Mouse (Mus musculus) right cerebral cortex, postnatal 4 days (tissue): ENCODE results near the gene Rps2.

Experiments used
- DNase-seq: peaks from one replicate; pipeline ENCODE4 v3.0.0-alpha.2; 2022

Gene Rps2

GRCm38 (mm10) chr17:24734513-24734912 is 16.6 kb downstream of the Rps2 start:
- DNase-seq, result no peak

GRCm38 (mm10) chr17:24735446-24735845 is 17.5 kb downstream of the Rps2 start:
- no peak for DNase-seq

GRCm38 (mm10) chr17:24736330-24737051 is 18.6 kb downstream of the Rps2 start, which contains the start of gene Msrb1:
Gene Msrb1 (plus strand): TSS chr17:24736642.
- peak; percentile 80 for DNase-seq

- no peak for DNase-seq
Observed at GRCm38 (mm10) chr17:24737135-24737810, 19.4 kb downstream of the Rps2 start.

GRCm38 (mm10) chr17:24738238-24738637 is 20.3 kb downstream of the Rps2 start:
- DNase-seq, result no peak

- DNase-seq, result no peak
Observed at GRCm38 (mm10) chr17:24739926-24740325, 22.0 kb downstream of the Rps2 start.

GRCm38 (mm10) chr17:24742307-24742706 is 24.4 kb downstream of the Rps2 start:
- no peak for DNase-seq

GRCm38 (mm10) chr17:24743896-24744295 is 26.0 kb downstream of the Rps2 start:
- DNase-seq, result no peak

- no peak for DNase-seq
Observed at GRCm38 (mm10) chr17:24744381-24744780, 26.5 kb downstream of the Rps2 start.

- peak; percentile 82 for DNase-seq
Observed at GRCm38 (mm10) chr17:24745526-24746497, 27.9 kb downstream of the Rps2 start.

GRCm38 (mm10) chr17:24746986-24747385 is 29.1 kb downstream of the Rps2 start:
- DNase-seq, result no peak

GRCm38 (mm10) chr17:24751528-24751927 is 33.6 kb downstream of the Rps2 start:
- DNase-seq, result no peak

GRCm38 (mm10) chr17:24752415-24753394 is 34.8 kb downstream of the Rps2 start, which contains the start of gene Hs3st6:
Gene Hs3st6 (plus strand): TSS chr17:24752988.
- DNase-seq, result no peak

- no peak for DNase-seq
Observed at GRCm38 (mm10) chr17:24757394-24757793, 39.5 kb downstream of the Rps2 start.

GRCm38 (mm10) chr17:24761121-24761520 is 43.2 kb downstream of the Rps2 start:
- no peak for DNase-seq

GRCm38 (mm10) chr17:24765016-24765905 is 47.3 kb downstream of the Rps2 start:
- DNase-seq, result no peak

GRCm38 (mm10) chr17:24766266-24766875 is 48.5 kb downstream of the Rps2 start:
- no peak for DNase-seq

GRCm38 (mm10) chr17:24769146-24769545 is 51.2 kb downstream of the Rps2 start:
- DNase-seq, result no peak
